Mouse (Mus musculus): ENCODE measurements around the gene 1700012B07Rik.

GRCm38 (mm10) chr11:109863194-109863746, 35.4 kb upstream of the 1700012B07Rik start:
- TF ChIP-seq POLR2A (IDR thresholded peaks at IDR 0.05; ENCODE audit: borderline replicate concordance, insufficient read depth, low read length) (no peak), CTCF (IDR thresholded peaks at IDR 0.05; ENCODE audit: borderline replicate concordance, insufficient read depth, low read depth, low read length) (peak; percentile 72)

All from cerebellum, adult 2 months (tissue).